Mouse (Mus musculus) gastrocnemius, adult 2 months (tissue): ENCODE data around the gene Atp2a1. TPM values are rescaled to one million over a fixed set of nuclear protein-coding genes. Genes with fewer than 3 reads are reported as not detected.

Experiments used
- DNase-seq: peaks from one replicate; pipeline ENCODE4 v3.0.0; 2022
- H3K27ac ChIP-seq: fragments of 200-600 bp; 2 replicates; pipeline ENCODE4 v1.8.1; 2022; ENCODE audit warnings: mild to moderate bottlenecking
- H3K4me3 ChIP-seq: fragments of 200-600 bp; 2 replicates; pipeline ENCODE4 v1.8.1; 2022; ENCODE audit warnings: mild to moderate bottlenecking, moderate library complexity
- CTCF ChIP-seq: fragments of 200-600 bp; IDR thresholded peaks from 2 replicates; pipeline ENCODE4 v1.8.1; 2022; ENCODE audit warnings: antibody characterized with exemption, mild to moderate bottlenecking, moderate library complexity
- intact Hi-C: fragments of 180-260 bp; cut with DNase I; formaldehyde crosslinking; loops from one replicate; pipeline ENCODE4 v1.15.1; 2025
- long read RNA-seq, 2 experiments: library from polyadenylated mRNA; stranded (forward); transcript quantifications; one replicate each; pipeline ENCODE4 v2.0.0; 2021
- total RNA-seq, 2 experiments: library from RNA; stranded (reverse); gene quantifications; 2 replicates each; pipeline ENCODE4 v1.2.3; 2021

Atp2a1 gene
- total RNA-seq = over 10,000 TPM; 21,521 to 26,495 TPM
- long read RNA-seq, experiment 1, partial matches to known transcripts = 5,061 of 194,599 reads
- long read RNA-seq, experiment 1, other reads (novel, unspliced or antisense) = 189,538 of 194,599 reads
- long read RNA-seq, experiment 2, partial matches to known transcripts = 5,369 of 203,279 reads
- long read RNA-seq, experiment 2, other reads (novel, unspliced or antisense) = 197,910 of 203,279 reads

- peak; percentile 94 for DNase-seq
- intact Hi-C loops = loop anchor here (10.0 kb wide), 1 partner anchor 332 kb away; the partner anchor contains the start of genes Fam57b and Ppp4c
- Histone ChIP-seq H3K4me3 (peak within 1 kb of the TSS; percentile 86), H3K27ac (peak within 1 kb of the TSS; percentile 99)
- TF ChIP-seq CTCF = no peak
Observed at GRCm38 (mm10) chr7:126463004-126463403, at the start of gene Atp2a1. Gene Atp2a1, minus strand, starts transcription at chr7:126463108.

GRCm38 (mm10) chr7:126511287-126511686 lies 48.4 kb upstream of the Atp2a1 start:
- Histone ChIP-seq H3K27ac (no peak overlapping the region), H3K4me3 (no peak overlapping the region)
- intact Hi-C loops = no loop called here
- no peak for DNase-seq
- no peak for TF ChIP-seq CTCF

GRCm38 (mm10) chr7:126507126-126507778 lies 44.3 kb upstream of the Atp2a1 start:
- Histone ChIP-seq H3K27ac (no peak overlapping the region), H3K4me3 (no peak overlapping the region)
- no peak for TF ChIP-seq CTCF
- no peak for DNase-seq
- intact Hi-C loops = loop anchor here (10.0 kb wide), 1 partner anchor 188 kb away; the partner anchor contains the start of genes Bola2 and Slx1b

GRCm38 (mm10) chr7:126504913-126505312 lies 42.0 kb upstream of the Atp2a1 start:
- TF ChIP-seq CTCF = no peak
- Histone ChIP-seq H3K27ac (no peak overlapping the region), H3K4me3 (no peak overlapping the region)
- intact Hi-C loops = loop anchor here (10.0 kb wide), 1 partner anchor 190 kb away; the partner anchor contains the start of genes Bola2 and Slx1b
- no peak for DNase-seq

GRCm38 (mm10) chr7:126503273-126503878 lies 40.5 kb upstream of the Atp2a1 start, which contains the start of gene Atxn2l:
Gene Atxn2l, minus strand, starts transcription at chr7:126503437.
- intact Hi-C loops = loop anchor here (2.0 to 10.0 kb wide), 2 partner anchors 17 to 191 kb away; partner anchors contain the start of genes Bola2, Slx1b and Tufm
- peak within 1 kb of the TSS; percentile 98 for H3K27ac ChIP-seq
- peak within 1 kb of the TSS; percentile 81 for H3K4me3 ChIP-seq
- peak; percentile 99 for DNase-seq
- TF ChIP-seq CTCF = peak; percentile 70

GRCm38 (mm10) chr7:126502751-126503150 lies 39.8 kb upstream of the Atp2a1 start:
- Histone ChIP-seq H3K4me3 (peak overlapping the region; percentile 81), H3K27ac (peak overlapping the region; percentile 98)
- TF ChIP-seq CTCF = no peak
- intact Hi-C loops = loop anchor here (2.0 to 10.0 kb wide), 2 partner anchors 16 to 192 kb away; partner anchors contain the start of genes Bola2, Slx1b and Tufm
- DNase-seq = no peak

- intact Hi-C loops = loop anchor here (2.0 to 10.0 kb wide), 2 partner anchors 15 to 193 kb away; partner anchors contain the start of genes Bola2, Slx1b and Tufm
- peak; percentile 94 for DNase-seq
- Histone ChIP-seq H3K27ac (peak overlapping the region; percentile 98), H3K4me3 (peak overlapping the region; percentile 81)
- TF ChIP-seq CTCF = no peak
Observed at GRCm38 (mm10) chr7:126502023-126502741, 39.3 kb upstream of the Atp2a1 start.

- intact Hi-C loops = loop anchor here (2.0 to 10.0 kb wide), 2 partner anchors 15 to 193 kb away; partner anchors contain the start of genes Bola2, Slx1b and Tufm
- Histone ChIP-seq H3K27ac (peak overlapping the region; percentile 98), H3K4me3 (peak overlapping the region; percentile 81)
- DNase-seq = no peak
- TF ChIP-seq CTCF = no peak
Observed at GRCm38 (mm10) chr7:126501684-126502022, 38.7 kb upstream of the Atp2a1 start.

- intact Hi-C loops = no loop called here
- no peak for TF ChIP-seq CTCF
Observed at GRCm38 (mm10) chr7:126499416-126499815, 36.5 kb upstream of the Atp2a1 start.

GRCm38 (mm10) chr7:126497966-126498365 lies 35.1 kb upstream of the Atp2a1 start:
- Histone ChIP-seq H3K4me3 (no peak overlapping the region), H3K27ac (no peak overlapping the region)
- TF ChIP-seq CTCF = no peak
- DNase-seq = no peak
- intact Hi-C loops = no loop called here

More at GRCm38 (mm10) chr7:126499416-126499815, 36.5 kb upstream of the Atp2a1 start:
- H3K27ac ChIP-seq = no peak overlapping the region
- DNase-seq = no peak
- no peak overlapping the region for H3K4me3 ChIP-seq

GRCm38 (mm10) chr7:126496475-126496874 lies 33.6 kb upstream of the Atp2a1 start:
- H3K27ac ChIP-seq = no peak overlapping the region
- H3K4me3 ChIP-seq = no peak overlapping the region
- no peak for DNase-seq
- no peak for TF ChIP-seq CTCF
- intact Hi-C loops = no loop called here

GRCm38 (mm10) chr7:126494120-126494519 lies 31.2 kb upstream of the Atp2a1 start:
- intact Hi-C loops = no loop called here
- TF ChIP-seq CTCF = no peak
- DNase-seq = no peak
- Histone ChIP-seq H3K4me3 (no peak overlapping the region), H3K27ac (no peak overlapping the region)
